Mouse (Mus musculus) liver, embryonic 14.5 days (tissue): ENCODE measurements around the gene Tldc2. TPM values are rescaled to one million over a fixed set of nuclear protein-coding genes. Genes with fewer than 3 reads are reported as not detected.

Experiments
- ATAC-seq: fragments of 200-750 bp; cut with Nextera tagmentation; 2 replicates; pipeline ENCODE4 v1.8.0; 2017; ENCODE audit warnings: moderate number of reproducible peaks, mild to moderate bottlenecking, moderate library complexity; ENCODE audit not compliant: insufficient read depth
- DNase-seq, 3 experiments: peaks; one replicate each; pipeline ENCODE4 v3.0.0-alpha.2; 2012 to 2013; ENCODE audit warnings: low read depth in 3 of 3, low spot score in 3 of 3
- H3K27ac ChIP-seq: fragments of 300-500 bp; sonication (generic); 2 replicates; pipeline ENCODE4 v1.5.1; 2014; ENCODE audit warnings: moderate library complexity, mild to moderate bottlenecking, control low read depth, inconsistent platforms
- H3K27me3 ChIP-seq: fragments of 300-500 bp; sonication (generic); 2 replicates; pipeline ENCODE4 v1.6.1; 2014; ENCODE audit warnings: mild to moderate bottlenecking, low read length, moderate library complexity; ENCODE audit not compliant: control insufficient read depth, insufficient read depth
- H3K36me3 ChIP-seq: fragments of 300-500 bp; sonication (generic); replicated peaks from 2 replicates; pipeline ENCODE4 v1.6.1; 2014; ENCODE audit warnings: low read depth; ENCODE audit not compliant: control insufficient read depth, insufficient read depth
- H3K4me1 ChIP-seq, 2 experiments: fragments of 200-500 bp in 1 of 2; fragments of 300-500 bp in 1 of 2; sonication (generic) in 1 of 2; replicated peaks; 2 replicates each; pipeline ENCODE4 v1.6.1; 2012 to 2014; ENCODE audit warnings: antibody characterized with exemption in 1 of 2, inconsistent platforms in 1 of 2, low read length in 1 of 2; ENCODE audit not compliant: control insufficient read depth in 2 of 2, insufficient read depth in 2 of 2
- H3K4me2 ChIP-seq: fragments of 300-500 bp; sonication (generic); 2 replicates; pipeline ENCODE4 v1.6.1; 2014; ENCODE audit warnings: low read depth, mild to moderate bottlenecking, control low read depth, moderate library complexity
- H3K4me3 ChIP-seq, 2 experiments: fragments of 200-500 bp in 1 of 2; fragments of 300-500 bp in 1 of 2; sonication (generic) in 1 of 2; 2 replicates each; pipeline ENCODE4 v1.5.1; 2012 to 2014; ENCODE audit warnings: low read depth in 2 of 2, low read length in 2 of 2, mild to moderate bottlenecking in 2 of 2, control low read depth in 1 of 2, inconsistent platforms in 1 of 2, moderate library complexity in 1 of 2; ENCODE audit not compliant: insufficient read depth in 1 of 2
- H3K9ac ChIP-seq: fragments of 300-500 bp; sonication (generic); replicated peaks from 2 replicates; pipeline ENCODE4 v1.6.1; 2014; ENCODE audit warnings: mild to moderate bottlenecking, control low read depth, moderate library complexity
- H3K9me3 ChIP-seq: fragments of 300-500 bp; sonication (generic); 2 replicates; pipeline ENCODE4 v1.6.1; 2016; ENCODE audit warnings: low read length, mixed read lengths; ENCODE audit not compliant: control insufficient read depth
- CTCF ChIP-seq: IDR thresholded peaks from 2 replicates; pipeline ENCODE4 v1.5.1; 2016; ENCODE audit warnings: antibody characterized with exemption, low read depth, control low read depth
- EP300 ChIP-seq: IDR thresholded peaks from 2 replicates; pipeline ENCODE4 v1.6.1; 2016; ENCODE audit warnings: antibody characterized with exemption, low read depth
- WGBS: fragments of 180-500 bp; shearing (Covaris S2); extraction: QIAGEN DNeasy Blood & Tissue Kit; methylation state at CpG from one replicate; pipeline ENCODE4 v1.1.7; 2014; ENCODE audit not compliant: insufficient replicate concordance; 5-methylcytosine and 5-hydroxymethylcytosine counted together
- polyA plus RNA-seq, 2 experiments: library from polyadenylated mRNA; depleted of rRNA in 1 of 2; stranded (reverse) in 1 of 2; unstranded in 1 of 2; fragments of >200 nt; fragmentation: Nextera tagmentation in 1 of 2; extraction: Ambion mirVana in 1 of 2; gene quantifications; 2 replicates each; pipeline versions ENCODE4 v1.2.1 to v1.2.3; 2012 to 2014

Tldc2 gene
- polyA plus RNA-seq, 2 experiments, result not detected

GRCm38 (mm10) chr2:157043556-157043955, 43.3 kb upstream of the Tldc2 start:
- Histone ChIP-seq H3K36me3 (no peaks in the 10 kb centered on the region), H3K9me3 (no peaks in the 10 kb centered on the region), H3K4me2 (no peak overlapping the region), H3K4me1 (no peaks in the 10 kb centered on the region), H3K4me3 (no peak overlapping the region), H3K9ac (no peak overlapping the region), H3K27me3 (no peaks in the 10 kb centered on the region), H3K27ac (no peak overlapping the region)
- TF ChIP-seq CTCF (no peak), EP300 (no peak)
- 85% methylated on average over 8 of the region's 8 CpGs for WGBS
- DNase-seq (no peak), ATAC-seq (no peak)

- no peak overlapping the region for H3K9ac ChIP-seq
- no peaks in the 10 kb centered on the region for H3K36me3 ChIP-seq
- no peak overlapping the region for H3K27ac ChIP-seq
- DNase-seq (no peak), ATAC-seq (no peak)
- no peak overlapping the region for H3K4me2 ChIP-seq
- TF ChIP-seq EP300 (no peak), CTCF (peak; percentile 61)
- no peaks in the 10 kb centered on the region for H3K9me3 ChIP-seq
- no peaks in the 10 kb centered on the region for H3K4me1 ChIP-seq
- H3K4me3 ChIP-seq, result no peak overlapping the region
- no peaks in the 10 kb centered on the region for H3K27me3 ChIP-seq
Observed at GRCm38 (mm10) chr2:157043987-157044386, 42.9 kb upstream of the Tldc2 start.

- no peak for TF ChIP-seq CTCF
- TF ChIP-seq EP300, result no peak
- H3K4me2 ChIP-seq, result no peak overlapping the region
- no peak overlapping the region for H3K27ac ChIP-seq
- no peaks in the 10 kb centered on the region for H3K27me3 ChIP-seq
- ATAC-seq, result no peak
- H3K9ac ChIP-seq, result no peak overlapping the region
- 79% methylated on average over 2 of the region's 2 CpGs for WGBS
- no peak overlapping the region for H3K4me3 ChIP-seq
- no peaks in the 10 kb centered on the region for H3K4me1 ChIP-seq
- H3K9me3 ChIP-seq, result no peaks in the 10 kb centered on the region
- no peak for DNase-seq
- H3K36me3 ChIP-seq, result no peaks in the 10 kb centered on the region
Observed at GRCm38 (mm10) chr2:157045932-157046331, 40.9 kb upstream of the Tldc2 start.

GRCm38 (mm10) chr2:157046956-157047355, 39.9 kb upstream of the Tldc2 start:
- DNase-seq (no peak), ATAC-seq (no peak)
- H3K9ac ChIP-seq, result no peak overlapping the region
- no peaks in the 10 kb centered on the region for H3K36me3 ChIP-seq
- no peaks in the 10 kb centered on the region for H3K27me3 ChIP-seq
- TF ChIP-seq CTCF (no peak), EP300 (no peak)
- no peaks in the 10 kb centered on the region for H3K9me3 ChIP-seq
- H3K4me3 ChIP-seq, result no peak overlapping the region
- H3K27ac ChIP-seq, result no peak overlapping the region
- WGBS, result 63% methylated on average over 5 of the region's 5 CpGs
- H3K4me2 ChIP-seq, result no peak overlapping the region
- H3K4me1 ChIP-seq, result no peaks in the 10 kb centered on the region

- Histone ChIP-seq H3K4me3 (no peak overlapping the region), H3K4me2 (no peak overlapping the region), H3K27ac (no peak overlapping the region), H3K9ac (no peak overlapping the region), H3K4me1 (no peaks in the 10 kb centered on the region), H3K27me3 (no peaks in the 10 kb centered on the region), H3K36me3 (no peaks in the 10 kb centered on the region), H3K9me3 (no peaks in the 10 kb centered on the region)
- DNase-seq, result no peak
- WGBS, result 65% methylated on average over 13 of the region's 13 CpGs
- ATAC-seq, result no peak
- TF ChIP-seq CTCF (no peak), EP300 (no peak)
Observed at GRCm38 (mm10) chr2:157048395-157049181, 38.3 kb upstream of the Tldc2 start.
